Mouse (Mus musculus) liver, embryonic 16.5 days (tissue): ENCODE results near the gene Arhgap28. TPM values are rescaled to one million over a fixed set of nuclear protein-coding genes. Genes with fewer than 3 reads are reported as not detected.

Source experiments
- ATAC-seq: fragments of 200-750 bp; cut with Nextera tagmentation; 2 replicates; pipeline ENCODE4 v1.8.0; 2017; ENCODE audit warnings: low read depth, mild to moderate bottlenecking, moderate number of reproducible peaks, moderate library complexity
- H3K27ac ChIP-seq: fragments of 300-500 bp; sonication (generic); 2 replicates; pipeline ENCODE4 v1.5.1; 2014; ENCODE audit warnings: mild to moderate bottlenecking, low read length
- H3K27me3 ChIP-seq: fragments of 300-500 bp; sonication (generic); 2 replicates; pipeline ENCODE4 v1.6.1; 2014; ENCODE audit warnings: low read depth, low read length, mixed read lengths; ENCODE audit not compliant: control insufficient read depth, insufficient read depth
- H3K36me3 ChIP-seq: fragments of 300-500 bp; sonication (generic); 2 replicates; pipeline ENCODE4 v1.6.1; 2014; ENCODE audit warnings: mild to moderate bottlenecking; ENCODE audit not compliant: control insufficient read depth, insufficient read depth
- H3K4me1 ChIP-seq: fragments of 300-500 bp; sonication (generic); 2 replicates; pipeline ENCODE4 v1.6.1; 2014; ENCODE audit warnings: low read depth, low read length, mixed read lengths; ENCODE audit not compliant: control insufficient read depth
- H3K4me2 ChIP-seq: fragments of 300-500 bp; sonication (generic); 2 replicates; pipeline ENCODE4 v1.6.1; 2014; ENCODE audit warnings: low read depth, low read length, mixed read lengths
- H3K4me3 ChIP-seq: fragments of 300-500 bp; sonication (generic); 2 replicates; pipeline ENCODE4 v1.5.1; 2014; ENCODE audit warnings: low read depth, mild to moderate bottlenecking, low read length
- H3K9ac ChIP-seq: fragments of 300-500 bp; sonication (generic); 2 replicates; pipeline ENCODE4 v1.6.1; 2014; ENCODE audit warnings: low read depth, low read length
- H3K9me3 ChIP-seq: fragments of 300-500 bp; sonication (generic); replicated peaks from 2 replicates; pipeline ENCODE4 v1.6.1; 2016; ENCODE audit warnings: low read length; ENCODE audit not compliant: control insufficient read depth
- WGBS: fragments of 180-500 bp; shearing (Covaris S2); extraction: QIAGEN DNeasy Blood & Tissue Kit; methylation state at CpG from one replicate; pipeline ENCODE4 v1.1.7; 2014; ENCODE audit not compliant: insufficient replicate concordance; 5-methylcytosine and 5-hydroxymethylcytosine counted together
- polyA plus RNA-seq: library from polyadenylated mRNA; unstranded; fragments of >200 nt; fragmentation: Nextera tagmentation; extraction: Ambion mirVana; gene quantifications from 2 replicates; pipeline ENCODE4 v1.2.1, GENCODE M21; 2015

Arhgap28 gene
- polyA plus RNA-seq, 1 experiment from 2014 or later, result 1.3 TPM

DNA sequence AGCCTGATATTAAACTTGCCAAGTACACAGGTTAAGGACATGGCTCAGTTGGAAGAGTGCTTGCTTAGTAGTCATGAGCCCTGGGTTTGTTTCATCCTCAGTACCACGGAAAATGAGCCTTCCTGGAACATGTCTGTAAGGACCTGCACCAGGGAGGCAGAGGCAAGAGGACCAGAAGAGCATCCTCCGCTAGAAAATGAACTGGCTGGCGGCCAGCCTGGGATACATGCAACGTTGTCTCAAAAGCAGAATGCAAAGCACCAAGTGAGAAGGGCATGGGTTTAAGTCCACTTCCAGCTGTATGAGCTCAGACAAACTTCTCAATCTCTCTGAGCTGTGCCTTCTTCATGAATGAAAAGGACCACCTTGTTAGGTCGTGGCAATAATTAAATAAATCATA, 49.0 kb downstream of the Arhgap28 start:
- H3K27ac ChIP-seq, result no peak overlapping the region
- H3K9me3 ChIP-seq, result no peaks in the 10 kb centered on the region
- no peak overlapping the region for H3K4me2 ChIP-seq
- no peak overlapping the region for H3K4me3 ChIP-seq
- no peak overlapping the region for H3K9ac ChIP-seq
- ATAC-seq, result no peak
- 64% methylated on average over 5 of the region's 5 CpGs for WGBS
- H3K27me3 ChIP-seq, result no peaks in the 10 kb centered on the region
- H3K36me3 ChIP-seq, result no peaks in the 10 kb centered on the region
- no peaks in the 10 kb centered on the region for H3K4me1 ChIP-seq

DNA sequence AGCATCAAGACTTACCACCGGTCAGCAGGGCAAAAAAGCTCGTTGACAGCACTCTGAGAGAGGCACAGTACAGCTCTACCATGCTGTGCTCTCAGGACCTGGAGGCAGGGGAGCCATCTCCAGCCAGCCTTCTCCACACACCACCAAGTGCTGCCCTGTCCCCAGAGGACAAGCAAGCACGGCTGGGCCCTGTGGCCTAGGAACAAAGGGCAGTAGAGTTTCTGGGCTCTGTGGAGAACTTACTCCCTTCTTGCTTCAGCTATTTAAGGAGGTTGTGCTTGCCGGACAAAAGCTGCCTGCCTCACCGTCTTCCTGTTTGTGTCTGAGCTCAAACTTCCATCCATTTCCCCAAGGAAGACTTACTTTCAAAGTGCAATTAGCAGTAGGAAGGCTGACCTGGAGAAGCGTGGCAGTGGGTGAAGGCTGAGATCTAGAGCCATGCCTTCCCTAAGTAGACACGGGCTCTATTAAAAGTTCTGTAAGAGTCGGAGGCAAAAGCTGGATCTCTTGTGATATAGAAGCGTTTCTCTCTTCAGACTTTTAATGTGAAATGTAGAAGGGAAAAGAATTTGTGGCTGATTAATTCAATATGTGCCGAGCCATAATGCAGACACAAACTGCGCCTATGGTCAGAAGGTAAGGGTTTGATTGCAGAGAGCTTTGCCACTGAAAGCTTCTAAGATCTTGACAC, 53.3 kb downstream of the Arhgap28 start:
- ATAC-seq, result no peak
- Histone ChIP-seq H3K9me3 (no peaks in the 10 kb centered on the region), H3K27ac (no peak overlapping the region), H3K36me3 (no peaks in the 10 kb centered on the region), H3K9ac (no peak overlapping the region), H3K4me2 (no peak overlapping the region), H3K27me3 (no peaks in the 10 kb centered on the region), H3K4me1 (no peaks in the 10 kb centered on the region), H3K4me3 (no peak overlapping the region)
- WGBS, result 50% methylated on average over 11 of the region's 11 CpGs

- no peaks in the 10 kb centered on the region for H3K9me3 ChIP-seq
- ATAC-seq, result no peak
- no peaks in the 10 kb centered on the region for H3K36me3 ChIP-seq
- no peak overlapping the region for H3K27ac ChIP-seq
- no peaks in the 10 kb centered on the region for H3K4me1 ChIP-seq
- no peak overlapping the region for H3K4me3 ChIP-seq
- WGBS, result 40% methylated on average over 5 of the region's 5 CpGs
- no peak overlapping the region for H3K9ac ChIP-seq
- H3K4me2 ChIP-seq, result no peak overlapping the region
- H3K27me3 ChIP-seq, result no peaks in the 10 kb centered on the region
Measured at GRCm38 (mm10) chr17:67948601-67949000, 55.3 kb downstream of the Arhgap28 start.

DNA sequence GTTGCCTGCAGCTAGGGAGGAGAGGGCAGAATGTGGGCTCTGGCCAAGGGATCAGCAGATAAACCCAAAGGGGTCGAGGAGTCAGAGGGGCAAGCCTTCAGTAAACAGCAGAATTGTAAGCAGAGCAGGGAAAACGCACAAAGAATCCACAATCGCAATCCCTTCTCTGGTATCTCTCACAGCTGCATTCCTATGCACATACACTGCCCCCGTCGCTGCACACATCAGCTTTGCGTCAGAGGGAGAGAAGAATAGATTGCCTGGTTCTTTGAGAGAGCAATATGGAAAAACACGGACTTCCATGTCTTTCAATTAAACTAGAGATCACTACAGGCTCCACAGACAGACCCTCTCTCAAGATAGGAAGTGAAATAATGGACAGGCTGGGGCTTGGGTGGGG, 58.5 kb downstream of the Arhgap28 start:
- no peak overlapping the region for H3K9ac ChIP-seq

DNA sequence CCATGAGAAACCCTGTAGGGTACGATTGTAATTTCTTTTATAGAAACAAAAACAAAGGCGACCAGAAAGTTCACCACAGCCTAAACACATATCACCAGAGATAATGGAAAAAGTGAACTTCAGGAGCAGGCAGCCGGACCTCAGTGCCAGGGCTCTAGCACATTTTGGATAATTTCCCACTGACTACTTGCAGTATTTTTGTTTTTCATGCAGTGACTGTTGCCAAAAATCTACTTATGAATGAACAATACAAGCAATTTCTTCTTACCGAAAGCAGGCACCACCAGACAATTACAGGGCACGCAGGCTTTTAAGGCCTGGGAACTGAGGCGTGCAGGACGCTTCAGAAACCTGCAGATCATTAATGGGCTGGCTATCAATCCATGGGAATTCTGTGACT, 59.7 kb downstream of the Arhgap28 start:
- Histone ChIP-seq H3K27me3 (no peaks in the 10 kb centered on the region), H3K27ac (no peak overlapping the region), H3K9ac (no peak overlapping the region), H3K9me3 (no peaks in the 10 kb centered on the region), H3K4me2 (no peak overlapping the region), H3K4me1 (no peaks in the 10 kb centered on the region), H3K36me3 (no peaks in the 10 kb centered on the region), H3K4me3 (no peak overlapping the region)
- WGBS, result 71% methylated on average over 7 of the region's 7 CpGs
- no peak for ATAC-seq

More for the DNA sequence above, 58.5 kb downstream of the Arhgap28 start:
- Histone ChIP-seq H3K4me2 (no peak overlapping the region), H3K9me3 (no peaks in the 10 kb centered on the region), H3K27me3 (no peaks in the 10 kb centered on the region), H3K36me3 (no peaks in the 10 kb centered on the region), H3K4me3 (no peak overlapping the region), H3K27ac (no peak overlapping the region), H3K4me1 (no peaks in the 10 kb centered on the region)
- WGBS, result 53% methylated on average over 7 of the region's 7 CpGs
- no peak for ATAC-seq

GRCm38 (mm10) chr17:67941026-67941425, 62.9 kb downstream of the Arhgap28 start:
- Histone ChIP-seq H3K9me3 (no peaks in the 10 kb centered on the region), H3K27ac (no peak overlapping the region), H3K36me3 (no peaks in the 10 kb centered on the region), H3K4me2 (no peak overlapping the region), H3K4me3 (no peak overlapping the region), H3K9ac (no peak overlapping the region), H3K4me1 (no peaks in the 10 kb centered on the region), H3K27me3 (no peaks in the 10 kb centered on the region)
- ATAC-seq, result no peak
- 65% methylated on average over 6 of the region's 6 CpGs for WGBS

GRCm38 (mm10) chr17:67937050-67937449, 66.9 kb downstream of the Arhgap28 start:
- no peaks in the 10 kb centered on the region for H3K4me1 ChIP-seq
- no peak overlapping the region for H3K9ac ChIP-seq
- H3K27me3 ChIP-seq, result no peaks in the 10 kb centered on the region
- H3K9me3 ChIP-seq, result no peaks in the 10 kb centered on the region
- H3K36me3 ChIP-seq, result no peaks in the 10 kb centered on the region
- ATAC-seq, result no peak
- H3K4me3 ChIP-seq, result no peak overlapping the region
- H3K27ac ChIP-seq, result no peak overlapping the region
- no peak overlapping the region for H3K4me2 ChIP-seq
- WGBS, result 80% methylated on average over 3 of the region's 3 CpGs

- no peaks in the 10 kb centered on the region for H3K4me1 ChIP-seq
- no peaks in the 10 kb centered on the region for H3K9me3 ChIP-seq
- H3K4me3 ChIP-seq, result no peak overlapping the region
- no peaks in the 10 kb centered on the region for H3K27me3 ChIP-seq
- H3K27ac ChIP-seq, result no peak overlapping the region
- no peak for ATAC-seq
- H3K4me2 ChIP-seq, result no peak overlapping the region
- H3K36me3 ChIP-seq, result no peaks in the 10 kb centered on the region
- H3K9ac ChIP-seq, result no peak overlapping the region
- WGBS, result 73% methylated on average over 4 of the region's 4 CpGs
Measured at GRCm38 (mm10) chr17:67935556-67935955, 68.4 kb downstream of the Arhgap28 start.

DNA sequence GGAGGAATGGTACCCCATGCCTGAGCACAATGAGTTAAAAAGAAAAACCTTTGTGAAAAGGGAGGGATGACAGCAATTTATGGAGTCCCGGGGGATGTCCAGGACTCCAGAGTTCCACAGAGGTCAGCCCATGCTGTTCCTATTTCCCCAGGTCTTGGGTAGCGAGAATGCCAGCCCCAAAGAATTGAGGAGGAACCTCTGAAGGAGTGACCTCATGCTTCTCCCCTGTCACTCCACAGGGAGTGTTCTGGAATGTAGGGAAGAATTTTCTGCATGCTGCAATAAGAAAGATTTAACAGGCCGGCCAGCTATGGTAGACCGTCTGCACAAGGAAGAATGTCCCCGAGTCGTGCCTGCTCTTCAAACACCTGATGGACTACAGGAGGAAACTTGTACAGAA, 72.5 kb downstream of the Arhgap28 start:
- 63% methylated on average over 6 of the region's 6 CpGs for WGBS
- H3K4me1 ChIP-seq, result no peaks in the 10 kb centered on the region

More for the DNA sequence above, 72.5 kb downstream of the Arhgap28 start:
- ATAC-seq, result no peak
- Histone ChIP-seq H3K9me3 (no peaks in the 10 kb centered on the region), H3K27me3 (no peaks in the 10 kb centered on the region), H3K4me2 (no peak overlapping the region), H3K4me3 (no peak overlapping the region), H3K36me3 (no peaks in the 10 kb centered on the region), H3K9ac (no peak overlapping the region), H3K27ac (no peak overlapping the region)
